Mouse (Mus musculus) intestine, embryonic 15.5 days (tissue): Measurements from ENCODE around the gene Mfsd10. TPM values are rescaled to one million over a fixed set of nuclear protein-coding genes. Genes with fewer than 3 reads are reported as not detected.

Source experiments
- ATAC-seq: fragments of 200-750 bp; cut with Nextera tagmentation; 2 replicates; pipeline ENCODE4 v1.8.0; 2017; ENCODE audit warnings: moderate TSS enrichment, moderate library complexity
- H3K27ac ChIP-seq: fragments of 300-500 bp; sonication (generic); 2 replicates; pipeline ENCODE4 v1.5.1; 2015; ENCODE audit warnings: mild to moderate bottlenecking, inconsistent platforms
- H3K27me3 ChIP-seq: fragments of 300-500 bp; sonication (generic); replicated peaks from 2 replicates; pipeline ENCODE4 v1.6.1; 2015; ENCODE audit warnings: inconsistent platforms
- H3K36me3 ChIP-seq: fragments of 300-500 bp; sonication (generic); 2 replicates; pipeline ENCODE4 v1.6.1; 2015; ENCODE audit warnings: inconsistent platforms
- H3K4me1 ChIP-seq: fragments of 300-500 bp; sonication (generic); replicated peaks from 2 replicates; pipeline ENCODE4 v1.6.1; 2015; ENCODE audit warnings: inconsistent platforms
- H3K4me2 ChIP-seq: fragments of 300-500 bp; sonication (generic); replicated peaks from 2 replicates; pipeline ENCODE4 v1.6.1; 2015; ENCODE audit warnings: mild to moderate bottlenecking, inconsistent platforms
- H3K4me3 ChIP-seq: fragments of 300-500 bp; sonication (generic); replicated peaks from 2 replicates; pipeline ENCODE4 v1.5.1; 2015; ENCODE audit warnings: inconsistent platforms
- H3K9ac ChIP-seq: fragments of 300-500 bp; sonication (generic); 2 replicates; pipeline ENCODE4 v1.6.1; 2015; ENCODE audit warnings: inconsistent platforms
- H3K9me3 ChIP-seq: fragments of 300-500 bp; sonication (generic); 2 replicates; pipeline ENCODE4 v1.6.1; 2016; ENCODE audit warnings: inconsistent platforms
- WGBS: fragments of 180-500 bp; shearing (Covaris S2); methylation state at CpG from one replicate; pipeline ENCODE4 v1.1.7; 2015; 5-methylcytosine and 5-hydroxymethylcytosine counted together
- polyA plus RNA-seq: library from polyadenylated mRNA; unstranded; fragments of >200 nt; fragmentation: Nextera tagmentation; extraction: Ambion mirVana; gene quantifications from 2 replicates; pipeline ENCODE4 v1.2.1, GENCODE M21; 2015

The Mfsd10 gene
- polyA plus RNA-seq = 108 and 127 TPM in 2 replicates

- under 1% methylated on average over 48 of the region's 48 CpGs for whole genome bisulfite sequencing
- peaks cover 43% of the 10 kb centered on the region for H3K36me3 ChIP-seq
- ATAC-seq = peak; percentile 91
Measured at GRCm38 (mm10) chr5:34636481-34637287, at the start of gene Mfsd10. TSS of gene Mfsd10 (minus strand) at chr5:34637212.

GRCm38 (mm10) chr5:34670280-34670679 is 33.3 kb upstream of the Mfsd10 start:
- no peak overlapping the region for H3K9ac ChIP-seq
- no peaks in the 10 kb centered on the region for H3K27me3 ChIP-seq
- no peak overlapping the region for H3K4me3 ChIP-seq
- WGBS = 88% methylated on average over 4 of the region's 4 CpGs
- ATAC-seq = no peak
- no peaks in the 10 kb centered on the region for H3K4me1 ChIP-seq
- no peak overlapping the region for H3K27ac ChIP-seq
- no peaks in the 10 kb centered on the region for H3K36me3 ChIP-seq
- no peak overlapping the region for H3K4me2 ChIP-seq
- H3K9me3 ChIP-seq = no peaks in the 10 kb centered on the region

More at GRCm38 (mm10) chr5:34636481-34637287, at the start of gene Mfsd10:
- H3K27ac ChIP-seq = peak within 1 kb of the TSS; percentile 91
- H3K4me1 ChIP-seq = peaks cover 13% of the 10 kb centered on the region
- peak within 1 kb of the TSS; percentile 95 for H3K4me2 ChIP-seq
- no peaks in the 10 kb centered on the region for H3K9me3 ChIP-seq
- no peaks in the 10 kb centered on the region for H3K27me3 ChIP-seq
- peak within 1 kb of the TSS; percentile 69 for H3K4me3 ChIP-seq
- peak within 1 kb of the TSS; percentile 80 for H3K9ac ChIP-seq

GRCm38 (mm10) chr5:34669493-34669892 is 32.5 kb upstream of the Mfsd10 start:
- H3K4me1 ChIP-seq = no peaks in the 10 kb centered on the region
- no peak overlapping the region for H3K27ac ChIP-seq
- H3K9me3 ChIP-seq = no peaks in the 10 kb centered on the region
- no peak overlapping the region for H3K4me3 ChIP-seq
- no peaks in the 10 kb centered on the region for H3K36me3 ChIP-seq
- 84% methylated on average over 2 of the region's 2 CpGs for WGBS
- no peaks in the 10 kb centered on the region for H3K27me3 ChIP-seq
- ATAC-seq = no peak
- no peak overlapping the region for H3K4me2 ChIP-seq
- no peak overlapping the region for H3K9ac ChIP-seq

- H3K9me3 ChIP-seq = no peaks in the 10 kb centered on the region
- no peaks in the 10 kb centered on the region for H3K36me3 ChIP-seq
- no peaks in the 10 kb centered on the region for H3K27me3 ChIP-seq
- no peak overlapping the region for H3K4me3 ChIP-seq
- H3K27ac ChIP-seq = no peak overlapping the region
- WGBS = 77% methylated on average over 2 of the region's 2 CpGs
- H3K9ac ChIP-seq = no peak overlapping the region
- peaks cover 5% of the 10 kb centered on the region; the same call in 1 of the 2 replicates for H3K4me1 ChIP-seq
- ATAC-seq = no peak
- no peak overlapping the region for H3K4me2 ChIP-seq
Measured at GRCm38 (mm10) chr5:34663231-34663630, 26.2 kb upstream of the Mfsd10 start.

- no peak overlapping the region for H3K27ac ChIP-seq
- ATAC-seq = no peak
- WGBS = 73% methylated on average over 4 of the region's 4 CpGs
Measured at GRCm38 (mm10) chr5:34661909-34662308, 24.9 kb upstream of the Mfsd10 start.

GRCm38 (mm10) chr5:34660591-34661130 is 23.6 kb upstream of the Mfsd10 start:
- Histone ChIP-seq H3K4me1 (peaks cover 5% of the 10 kb centered on the region; the same call in 1 of the 2 replicates), H3K4me2 (peak overlapping the region; percentile 70), H3K27ac (peak overlapping the region; percentile 79), H3K4me3 (peak overlapping the region; percentile 74), H3K9me3 (no peaks in the 10 kb centered on the region), H3K36me3 (peaks cover 7% of the 10 kb centered on the region; the same call in 1 of the 2 replicates), H3K27me3 (no peaks in the 10 kb centered on the region), H3K9ac (peak overlapping the region; percentile 44)
- ATAC-seq = no peak
- under 1% methylated on average over 57 of the region's 57 CpGs for WGBS

More at GRCm38 (mm10) chr5:34661909-34662308, 24.9 kb upstream of the Mfsd10 start:
- Histone ChIP-seq H3K4me3 (no peak overlapping the region), H3K9ac (no peak overlapping the region), H3K4me1 (peaks cover 5% of the 10 kb centered on the region; the same call in 1 of the 2 replicates), H3K9me3 (no peaks in the 10 kb centered on the region), H3K4me2 (no peak overlapping the region), H3K27me3 (no peaks in the 10 kb centered on the region), H3K36me3 (0 out of 2 replicates have a peak, but pooled peaks cover 3% of the 10 kb centered on the region)

GRCm38 (mm10) chr5:34659686-34660590 is 22.9 kb upstream of the Mfsd10 start, which contains the start of the genes Nop14 and Grk4:
TSS of gene Nop14 (minus strand) at chr5:34660148.
TSS of gene Grk4 (plus strand) at chr5:34660379.
- Histone ChIP-seq H3K4me3 (peak within 1 kb of the TSS; percentile 74), H3K4me1 (peaks cover 5% of the 10 kb centered on the region; the same call in 1 of the 2 replicates), H3K27me3 (no peaks in the 10 kb centered on the region), H3K36me3 (peaks cover 12% of the 10 kb centered on the region), H3K4me2 (peak within 1 kb of the TSS; percentile 70), H3K9ac (peak within 1 kb of the TSS; percentile 63), H3K27ac (peak within 1 kb of the TSS; percentile 79), H3K9me3 (no peaks in the 10 kb centered on the region)
- peak; percentile 100 for ATAC-seq
- under 1% methylated on average over 60 of the region's 60 CpGs for WGBS

GRCm38 (mm10) chr5:34657556-34657955 is 20.5 kb upstream of the Mfsd10 start:
- H3K9me3 ChIP-seq = no peaks in the 10 kb centered on the region
- H3K4me2 ChIP-seq = no peak overlapping the region
- ATAC-seq = no peak
- H3K4me3 ChIP-seq = no peak overlapping the region
- no peaks in the 10 kb centered on the region for H3K27me3 ChIP-seq
- H3K9ac ChIP-seq = no peak overlapping the region
- H3K27ac ChIP-seq = no peak overlapping the region
- 79% methylated on average over 8 of the region's 8 CpGs for WGBS
- H3K36me3 ChIP-seq = peaks cover 23% of the 10 kb centered on the region
- H3K4me1 ChIP-seq = peaks cover 5% of the 10 kb centered on the region; the same call in 1 of the 2 replicates

- H3K4me3 ChIP-seq = no peak overlapping the region
- H3K27me3 ChIP-seq = no peaks in the 10 kb centered on the region
- no peak overlapping the region for H3K4me2 ChIP-seq
- peaks cover 48% of the 10 kb centered on the region for H3K36me3 ChIP-seq
- H3K9ac ChIP-seq = no peak overlapping the region
- no peaks in the 10 kb centered on the region for H3K9me3 ChIP-seq
- ATAC-seq = no peak
- no peak overlapping the region for H3K27ac ChIP-seq
- WGBS = 73% methylated on average over 9 of the region's 9 CpGs
- H3K4me1 ChIP-seq = peaks cover 5% of the 10 kb centered on the region; the same call in 1 of the 2 replicates
Measured at GRCm38 (mm10) chr5:34654881-34655280, 17.9 kb upstream of the Mfsd10 start.

GRCm38 (mm10) chr5:34652961-34653360 is 15.9 kb upstream of the Mfsd10 start:
- Histone ChIP-seq H3K36me3 (peaks cover 60% of the 10 kb centered on the region), H3K9me3 (no peaks in the 10 kb centered on the region), H3K27me3 (no peaks in the 10 kb centered on the region), H3K4me2 (no peak overlapping the region), H3K4me3 (no peak overlapping the region), H3K4me1 (no peaks in the 10 kb centered on the region), H3K27ac (no peak overlapping the region), H3K9ac (no peak overlapping the region)
- 84% methylated on average over 5 of the region's 5 CpGs for WGBS
- ATAC-seq = no peak

- H3K4me2 ChIP-seq = no peak overlapping the region
- H3K9ac ChIP-seq = no peak overlapping the region
- no peaks in the 10 kb centered on the region for H3K4me1 ChIP-seq
- no peak for ATAC-seq
- H3K27me3 ChIP-seq = no peaks in the 10 kb centered on the region
- H3K4me3 ChIP-seq = no peak overlapping the region
- H3K9me3 ChIP-seq = no peaks in the 10 kb centered on the region
- peaks cover 68% of the 10 kb centered on the region for H3K36me3 ChIP-seq
- WGBS = 50% methylated on average over 4 of the region's 4 CpGs
- H3K27ac ChIP-seq = no peak overlapping the region
Measured at GRCm38 (mm10) chr5:34647581-34647980, 10.6 kb upstream of the Mfsd10 start.
